Mouse (Mus musculus) lung, postnatal 0 days (tissue): ENCODE results near the gene Ctnna3.

Experiments used
- CTCF ChIP-seq: IDR thresholded peaks from 2 replicates; pipeline ENCODE4 v1.5.1; 2016; ENCODE audit warnings: antibody characterized with exemption, mild to moderate bottlenecking
- EP300 ChIP-seq: IDR thresholded peaks from 2 replicates; pipeline ENCODE4 v1.6.1; 2016; ENCODE audit warnings: antibody characterized with exemption, mild to moderate bottlenecking, control low read depth

DNA sequence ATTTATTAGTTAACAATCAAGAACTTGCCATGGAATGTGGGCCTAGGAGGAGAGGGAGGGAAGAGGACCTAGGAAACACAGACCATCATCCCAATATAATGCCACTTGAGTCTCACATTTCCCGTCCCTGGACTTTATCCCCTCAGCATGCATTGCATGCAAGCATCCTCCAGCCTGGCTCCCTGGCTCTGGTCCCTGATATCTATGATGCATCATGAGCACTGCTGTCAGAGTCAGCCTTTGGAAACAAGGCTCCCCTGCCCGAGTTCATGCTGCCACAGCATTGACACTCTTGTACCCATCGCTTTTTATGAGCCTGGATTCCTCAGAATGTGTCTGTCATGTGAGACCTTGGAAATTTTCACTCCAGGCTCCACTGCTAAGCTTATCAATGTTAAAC lies 703.6 kb downstream of the Ctnna3 start:
- no peak for TF ChIP-seq CTCF
- no peak for TF ChIP-seq EP300
